Mouse (Mus musculus) layer of hippocampus, adult 2 months (tissue): ENCODE data around the gene Gls. TPM values are rescaled to one million over a fixed set of nuclear protein-coding genes. Genes with fewer than 3 reads are reported as not detected.
A peak's percentile ranks its signal among the peaks of the same experiment; 100 is the strongest.

Source experiments
- DNase-seq, 2 experiments: peaks; one replicate each; pipeline ENCODE4 v3.0.0; 2022; ENCODE audit warnings: low spot score in 2 of 2
- H3K27ac ChIP-seq: fragments of 200-600 bp; 2 replicates; pipeline ENCODE4 v1.8.1; 2022
- H3K4me3 ChIP-seq: fragments of 200-600 bp; 2 replicates; pipeline ENCODE4 v1.8.1; 2022; ENCODE audit warnings: mild to moderate bottlenecking
- CTCF ChIP-seq: fragments of 200-600 bp; conservative IDR thresholded peaks from 2 replicates; pipeline ENCODE4 v1.8.1; 2022; ENCODE audit warnings: antibody characterized with exemption, mild to moderate bottlenecking, moderate library complexity
- long read RNA-seq, 2 experiments: library from polyadenylated mRNA; stranded (forward); transcript quantifications; one replicate each; pipeline ENCODE4 v2.0.0; 2021; ENCODE audit warnings: borderline mapping rate in 2 of 2
- total RNA-seq, 2 experiments: library from RNA; stranded (reverse); gene quantifications; 2 replicates each; pipeline ENCODE4 v1.2.3; 2021

Gls gene
- 100 to 1,000 TPM; 391 to 398 TPM for total RNA-seq
- long read RNA-seq, experiment 1, full-length matches to known transcripts: 32 of 59 reads
- long read RNA-seq, experiment 1, partial matches to known transcripts: 10 of 59 reads
- long read RNA-seq, experiment 1, other reads (novel, unspliced or antisense): 17 of 59 reads
- long read RNA-seq, experiment 2, full-length matches to known transcripts: 36 of 70 reads
- long read RNA-seq, experiment 2, partial matches to known transcripts: 30 of 70 reads
- long read RNA-seq, experiment 2, other reads (novel, unspliced or antisense): 4 of 70 reads

DNA sequence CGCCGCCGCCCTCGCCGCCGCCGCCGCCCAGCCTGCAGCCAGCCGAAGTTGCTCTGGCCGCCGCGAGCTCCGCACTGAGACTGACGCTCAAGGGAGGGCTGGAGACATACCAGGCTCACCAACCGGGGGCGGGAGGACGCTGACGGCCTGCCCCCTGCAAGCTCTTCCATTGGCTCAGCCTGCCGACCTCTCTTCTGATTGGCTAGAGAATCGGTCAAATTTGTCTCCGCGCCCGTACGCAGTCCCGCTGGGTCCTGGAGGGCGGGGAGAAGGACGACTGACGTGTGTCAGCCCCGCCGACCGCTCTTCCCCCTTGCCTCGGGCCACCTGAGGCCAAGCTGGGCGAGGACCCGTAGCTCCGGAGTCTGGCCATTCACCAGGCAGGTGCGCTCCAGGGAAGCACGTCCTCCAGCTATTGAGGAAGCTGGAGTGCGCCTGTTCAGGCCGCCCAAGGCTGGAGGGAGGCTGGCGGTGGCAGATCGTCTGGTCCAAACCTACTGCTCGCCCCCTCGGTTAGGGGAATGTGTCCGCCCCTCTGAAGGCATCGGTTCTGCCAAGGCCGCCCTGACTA lies at the start of gene Gls:
Gls (minus strand) TSS at position 90 of the 571 bp plus-strand sequence.
- Histone ChIP-seq H3K4me3 (peak within 1 kb of the TSS; percentile 93), H3K27ac (peak within 1 kb of the TSS; percentile 95)
- TF ChIP-seq CTCF: no peak
- peak; percentile 96 to 98 for DNase-seq

DNA sequence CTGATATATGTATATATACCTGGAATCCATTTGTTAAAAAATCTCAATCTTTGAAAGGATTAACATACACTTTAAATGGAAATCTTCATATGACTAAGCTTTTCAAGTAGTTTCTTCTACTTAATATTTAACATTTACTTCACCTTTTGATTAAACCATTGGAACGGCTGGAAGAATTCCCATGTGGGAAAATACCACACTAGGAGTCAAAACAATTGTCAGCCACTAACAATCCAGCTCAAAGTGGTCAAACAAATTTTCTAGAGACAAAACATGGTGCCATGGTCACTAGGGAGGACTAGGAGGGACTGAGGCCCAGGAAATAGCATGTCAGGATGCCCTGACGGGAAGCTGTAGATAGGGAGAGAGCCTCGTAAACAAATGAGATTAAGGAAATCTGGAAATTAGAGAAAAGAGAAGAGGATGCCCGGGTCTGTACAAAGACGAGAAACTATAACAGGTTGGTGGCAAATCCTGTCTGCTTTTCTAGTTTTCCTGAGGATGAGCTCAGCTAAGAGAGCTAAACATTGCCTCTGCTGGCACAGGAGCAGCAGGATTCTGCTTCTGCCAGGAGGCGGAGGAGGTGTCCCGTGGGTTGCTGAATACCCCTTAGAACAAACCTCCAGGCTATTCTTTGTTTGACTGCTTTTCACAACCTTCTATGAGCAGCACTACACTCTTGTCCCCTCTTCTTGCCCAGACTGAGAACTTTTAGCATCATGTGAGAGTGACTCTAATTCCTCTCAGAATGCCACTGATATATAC lies 47.0 kb upstream of the Gls start:
- Histone ChIP-seq H3K4me3 (no peak overlapping the region), H3K27ac (peak overlapping the region; percentile 68; the same call in 1 of the 2 replicates)
- peak; percentile 51 to 54 for DNase-seq
- peak; percentile 45 for TF ChIP-seq CTCF

DNA sequence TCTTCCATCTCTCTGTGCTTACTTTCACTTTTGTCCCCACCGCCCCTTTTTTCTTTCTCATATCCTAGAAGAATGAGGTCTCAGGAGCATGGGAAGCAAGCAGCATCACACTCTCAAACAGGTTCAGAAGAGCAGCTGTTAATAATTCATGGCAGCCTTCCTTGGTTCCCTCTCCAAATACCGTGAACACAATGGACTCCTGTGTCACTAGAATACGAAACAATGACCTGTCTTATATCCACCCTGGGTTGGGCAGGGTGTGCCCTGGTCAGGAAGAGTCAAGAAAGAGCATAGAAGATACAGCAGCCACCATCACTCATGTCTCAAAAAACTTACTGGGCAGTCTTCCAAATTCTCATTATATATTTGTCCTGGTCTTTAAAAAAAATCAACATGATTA lies 46.3 kb upstream of the Gls start:
- Histone ChIP-seq H3K4me3 (no peak overlapping the region), H3K27ac (no peak overlapping the region)
- no peak for DNase-seq
- no peak for TF ChIP-seq CTCF

DNA sequence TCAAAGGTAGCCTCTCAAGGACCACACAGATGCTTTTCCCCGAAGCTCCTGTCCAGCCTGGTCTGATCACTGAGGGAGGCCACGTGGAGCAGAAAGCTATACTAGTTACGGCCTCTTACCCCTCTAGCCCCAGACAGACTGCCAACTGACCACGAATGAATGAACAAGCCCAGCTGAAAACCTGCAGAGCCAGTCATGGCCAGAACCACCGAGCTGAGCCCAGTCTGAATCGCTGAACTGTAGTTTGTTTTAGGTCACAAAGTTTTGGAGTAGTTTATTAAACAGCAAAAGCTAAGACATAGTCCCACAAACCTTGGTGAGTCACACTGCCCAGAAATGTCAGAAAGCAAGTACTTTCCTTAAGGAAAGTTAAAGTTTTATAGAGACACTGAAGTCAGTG lies 45.0 kb upstream of the Gls start:
- no peak for TF ChIP-seq CTCF
- Histone ChIP-seq H3K4me3 (no peak overlapping the region), H3K27ac (no peak overlapping the region)
- DNase-seq: no peak

GRCm38 (mm10) chr1:52274210-52274609 lies 41.2 kb upstream of the Gls start:
- TF ChIP-seq CTCF: no peak
- no peak for DNase-seq
- H3K4me3 ChIP-seq: no peak overlapping the region

DNA sequence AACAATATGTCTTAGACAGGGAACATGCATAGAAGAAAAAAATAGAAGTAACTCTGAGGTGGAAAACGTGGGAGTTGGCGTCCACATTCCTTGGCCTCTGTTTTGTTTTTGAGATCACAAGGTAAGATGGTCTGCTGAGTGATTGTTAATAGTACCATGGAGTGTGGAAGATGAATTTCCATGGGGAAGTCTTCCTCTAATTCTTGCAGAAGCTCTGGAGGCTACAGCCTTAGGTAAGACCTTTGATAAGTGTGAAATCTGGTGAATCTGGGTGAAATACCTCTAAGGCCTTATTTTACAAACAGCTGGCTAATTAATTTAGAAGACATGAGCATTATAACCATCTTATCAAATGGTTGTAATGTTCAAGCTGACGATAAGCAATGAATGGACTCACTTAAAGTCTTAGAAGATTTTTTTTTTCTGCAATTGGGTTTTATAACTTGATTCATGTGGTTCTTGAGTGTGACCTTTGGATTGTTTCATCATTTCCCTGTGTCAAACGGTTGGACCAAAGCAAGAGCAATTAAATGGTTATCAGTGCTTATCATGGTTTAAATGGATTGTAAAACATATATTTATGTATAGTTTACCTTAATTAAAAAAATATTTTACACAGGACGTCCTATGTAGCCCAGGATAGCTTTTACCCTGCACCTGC lies 39.1 kb upstream of the Gls start:
- DNase-seq: no peak
- no peak overlapping the region for H3K27ac ChIP-seq
- no peak overlapping the region for H3K4me3 ChIP-seq
- no peak for TF ChIP-seq CTCF

More at GRCm38 (mm10) chr1:52274210-52274609, 41.2 kb upstream of the Gls start:
- H3K27ac ChIP-seq: no peak overlapping the region

GRCm38 (mm10) chr1:52270354-52270753 lies 37.3 kb upstream of the Gls start:
- DNase-seq: no peak
- no peak overlapping the region for H3K4me3 ChIP-seq
- H3K27ac ChIP-seq: peak overlapping the region; percentile 60
- TF ChIP-seq CTCF: no peak

GRCm38 (mm10) chr1:52269596-52269995 lies 36.6 kb upstream of the Gls start:
- no peak for DNase-seq
- no peak for TF ChIP-seq CTCF
- Histone ChIP-seq H3K4me3 (no peak overlapping the region), H3K27ac (peak overlapping the region; percentile 60; the same call in 1 of the 2 replicates)

DNA sequence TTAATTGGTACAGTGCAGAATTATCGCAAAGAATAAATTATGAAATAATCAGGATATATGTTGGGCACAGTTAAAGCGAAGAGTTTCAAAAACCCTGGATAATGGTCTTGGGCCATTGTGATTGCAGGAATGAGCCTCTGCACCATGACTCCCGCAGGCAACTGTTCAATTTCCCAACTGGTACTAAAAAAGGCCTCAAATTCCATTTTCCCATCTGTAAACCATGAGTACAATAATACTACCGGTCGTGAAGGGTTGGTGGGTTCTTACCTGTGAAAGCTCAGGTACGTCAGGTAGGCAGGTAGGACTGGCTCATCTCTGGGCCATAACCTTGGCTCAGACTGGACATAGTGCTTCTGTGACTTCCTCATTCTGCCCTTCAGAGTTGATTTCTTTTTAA lies 35.0 kb upstream of the Gls start:
- Histone ChIP-seq H3K27ac (no peak overlapping the region), H3K4me3 (no peak overlapping the region)
- DNase-seq: no peak
- no peak for TF ChIP-seq CTCF

DNA sequence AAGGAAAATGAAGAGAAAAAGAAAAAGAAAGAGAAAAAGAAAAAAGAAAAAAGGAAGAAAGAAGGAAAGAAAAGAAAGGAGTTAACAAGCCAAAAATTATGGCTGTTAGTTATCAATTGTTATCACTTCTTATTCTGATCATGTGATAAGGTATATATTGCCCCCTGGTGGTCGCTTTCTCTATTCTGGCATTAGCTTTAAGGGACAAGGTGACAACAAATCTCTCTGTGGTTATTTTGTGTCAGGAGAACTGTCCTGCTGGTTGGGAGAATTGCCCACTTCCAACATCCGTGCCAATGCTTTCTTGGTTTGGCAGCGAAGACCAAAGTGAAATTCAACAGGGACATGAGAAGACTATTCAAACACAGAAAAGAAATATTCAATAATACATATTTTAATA lies 34.6 kb upstream of the Gls start:
- peak; percentile 78 for TF ChIP-seq CTCF
- no peak overlapping the region for H3K4me3 ChIP-seq
- H3K27ac ChIP-seq: no peak overlapping the region
- peak in 1 of 2 experiments; percentile 73 for DNase-seq

DNA sequence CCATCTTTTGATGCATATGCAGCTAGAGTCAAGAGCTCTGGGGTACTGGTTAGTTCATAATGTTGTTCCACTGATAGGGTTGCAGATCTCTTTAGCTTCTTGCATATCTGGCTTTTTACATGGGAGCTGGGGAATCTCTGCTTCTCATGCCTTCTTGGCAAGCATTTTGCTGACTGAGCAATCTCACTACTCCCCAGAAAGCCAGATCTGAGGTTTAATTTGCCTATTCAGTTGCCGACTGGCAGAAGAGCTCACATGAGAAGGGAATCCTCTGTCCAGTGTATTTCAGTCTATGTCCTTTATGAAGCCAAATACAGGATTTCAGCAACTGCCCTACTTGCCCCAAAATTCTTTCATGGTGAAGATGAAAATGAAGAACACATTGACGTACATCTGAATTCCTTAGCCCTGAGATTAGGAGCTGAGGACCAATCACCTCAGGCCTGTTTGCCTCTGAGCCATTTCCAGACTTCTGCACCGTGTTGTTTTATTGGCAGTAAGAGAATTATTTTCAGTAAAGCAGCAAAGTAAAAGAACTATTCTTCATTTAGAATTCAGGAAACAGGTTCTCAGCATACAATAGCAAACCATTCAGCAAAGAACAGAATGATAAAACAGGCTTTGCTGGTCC lies 33.0 kb upstream of the Gls start:
- no peak overlapping the region; the same call in 1 of the 2 replicates for H3K27ac ChIP-seq
- no peak overlapping the region for H3K4me3 ChIP-seq
- no peak for DNase-seq
- TF ChIP-seq CTCF: no peak

DNA sequence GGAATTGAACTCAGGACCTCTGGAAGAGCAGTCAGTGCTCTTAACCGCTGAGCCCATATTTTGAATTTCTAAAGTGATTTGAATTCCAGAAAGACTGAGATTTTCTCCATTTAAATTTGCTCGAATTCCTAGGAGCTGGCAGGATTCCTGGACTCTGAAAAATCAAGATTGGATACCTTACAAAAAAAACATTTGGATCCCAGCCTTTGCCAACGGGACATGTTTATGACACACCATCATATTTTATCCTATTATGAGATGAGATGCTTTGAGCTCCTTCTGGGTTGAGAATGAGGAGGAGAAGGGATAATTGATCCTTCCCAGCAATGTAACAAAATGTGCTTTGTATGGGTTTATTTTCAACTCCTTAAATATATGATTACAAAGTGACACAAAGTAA lies 31.3 kb upstream of the Gls start:
- DNase-seq: peak in 1 of 2 experiments; percentile 32
- TF ChIP-seq CTCF: no peak
- H3K27ac ChIP-seq: no peak overlapping the region
- H3K4me3 ChIP-seq: no peak overlapping the region
